Mouse (Mus musculus) natural killer cell, adult 2 months (primary cell): ENCODE results near the gene Otulin.

Experiments used
- DNase-seq, 2 experiments: peaks; one replicate each; pipeline ENCODE4 v3.0.0; 2022; ENCODE audit warnings: low spot score in 2 of 2

Otulin gene

DNA sequence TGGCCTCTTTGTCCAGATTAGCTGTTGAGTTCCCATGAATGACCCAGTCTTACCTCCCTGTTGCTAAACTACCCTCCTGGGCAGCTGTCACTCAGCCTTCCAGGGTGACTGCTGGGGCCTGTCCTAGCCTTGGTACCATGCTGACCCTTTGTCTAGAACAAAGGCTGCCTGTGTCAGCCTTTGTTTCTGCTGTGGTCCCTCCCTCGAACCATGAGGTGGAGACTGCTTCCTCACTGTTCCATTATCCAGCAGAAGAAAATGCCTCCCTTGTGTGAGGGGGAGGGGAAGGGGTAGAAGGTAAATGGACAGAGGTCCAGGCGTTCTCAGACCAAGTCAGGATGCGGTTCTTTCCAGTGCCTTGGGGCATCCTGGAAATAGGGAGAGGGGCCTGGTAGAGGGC lies 48.9 kb downstream of the Otulin start:
- DNase-seq, result no peak

DNA sequence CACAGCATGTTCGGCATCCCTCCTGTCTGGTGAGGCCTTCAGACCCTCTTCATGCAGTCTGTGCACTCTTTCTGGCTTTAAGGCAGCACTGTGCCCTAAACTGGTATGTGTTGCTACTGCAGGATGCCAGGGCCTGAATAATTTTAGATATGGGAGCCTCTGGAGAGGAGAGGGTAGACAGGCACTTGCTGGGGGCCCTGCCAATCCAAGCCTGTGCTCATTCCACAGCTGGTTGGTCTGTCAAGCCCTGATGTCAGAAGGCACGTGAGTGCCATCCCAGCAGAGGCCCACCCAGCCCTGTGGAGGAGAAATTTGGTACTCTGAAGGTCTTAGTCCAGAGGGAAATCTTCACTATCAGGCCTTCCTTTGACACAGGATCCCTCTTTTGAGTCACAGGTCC lies 49.7 kb downstream of the Otulin start:
- DNase-seq, result no peak

DNA sequence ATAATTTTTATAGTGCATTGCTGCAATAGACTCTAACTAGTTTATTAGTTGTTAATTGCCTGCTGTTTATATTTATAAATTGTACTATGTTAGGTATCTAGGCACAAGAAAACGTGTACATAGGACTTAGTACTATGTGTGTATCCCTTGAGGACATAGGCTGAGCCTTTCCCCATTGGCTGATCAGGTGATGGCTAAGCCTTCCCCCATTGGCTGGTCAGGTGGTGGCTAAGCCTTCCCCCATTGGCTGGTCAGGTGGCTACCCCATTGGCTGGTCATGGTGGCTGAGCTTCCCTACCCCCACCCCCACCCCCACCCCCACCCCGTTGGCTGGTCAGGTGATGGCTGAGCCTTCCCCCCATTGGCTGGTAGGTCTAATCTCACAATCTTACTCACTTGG lies 50.6 kb downstream of the Otulin start:
- DNase-seq, result no peak

DNA sequence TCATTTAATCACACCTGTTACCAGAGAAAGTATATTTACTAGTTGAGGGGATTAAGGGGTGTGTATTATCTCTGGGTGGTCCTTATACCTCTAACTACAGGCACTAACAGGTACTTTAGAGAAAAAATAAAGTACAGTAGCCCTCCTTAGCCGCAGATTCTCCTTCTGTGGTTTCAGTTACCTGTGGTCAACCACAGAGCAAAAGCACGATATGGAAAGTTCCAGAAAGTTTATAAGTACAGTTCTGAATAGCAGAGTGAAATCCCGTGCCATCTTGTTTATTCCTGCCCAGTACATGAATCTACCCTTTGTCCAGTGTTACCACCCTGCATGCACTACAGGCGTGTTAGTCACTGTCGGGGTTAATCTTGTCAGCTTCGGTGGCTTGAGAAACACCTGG lies 51.6 kb downstream of the Otulin start:
- DNase-seq, result no peak

DNA sequence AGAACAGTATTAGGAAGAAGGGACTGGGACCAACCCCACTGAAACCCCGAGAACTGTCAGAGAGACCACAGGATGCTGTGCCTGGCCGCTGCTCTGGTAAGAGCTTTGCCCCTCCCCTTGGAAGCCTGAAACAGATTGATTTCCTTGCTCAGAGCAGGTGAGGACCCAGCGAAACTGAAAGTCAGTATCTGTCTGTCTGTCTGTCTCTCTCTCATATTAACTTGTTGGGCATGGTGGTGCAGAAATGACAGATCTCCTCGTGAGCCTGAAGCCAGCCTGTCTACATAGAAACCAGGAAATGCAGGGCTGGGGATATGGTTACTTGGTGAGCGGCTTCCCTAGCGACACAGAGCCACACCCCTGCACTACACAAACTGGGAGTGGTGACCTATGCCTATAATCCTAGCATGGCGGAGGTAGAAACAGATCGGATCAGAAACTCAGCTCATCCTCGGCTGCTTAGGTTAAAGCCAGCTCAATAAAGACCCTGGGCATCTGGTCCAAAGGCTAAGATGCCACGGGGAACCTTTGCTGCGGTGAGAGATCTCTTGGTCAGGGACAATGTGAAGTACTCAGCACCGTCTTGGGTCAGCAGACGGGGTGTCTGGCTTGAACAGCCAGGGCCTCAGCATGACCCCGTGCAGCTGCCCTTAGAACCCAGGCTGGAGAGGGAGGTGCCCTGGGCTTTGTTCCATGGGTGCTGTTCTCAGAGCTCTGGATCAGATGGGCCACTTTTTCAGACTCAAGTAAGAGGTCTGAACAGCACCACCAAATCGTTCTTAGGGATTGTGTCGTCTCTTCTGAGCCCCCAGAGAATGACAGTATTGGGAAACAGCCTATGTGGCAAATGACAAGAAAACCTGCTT lies 52.3 kb downstream of the Otulin start:
- DNase-seq, result no peak

DNA sequence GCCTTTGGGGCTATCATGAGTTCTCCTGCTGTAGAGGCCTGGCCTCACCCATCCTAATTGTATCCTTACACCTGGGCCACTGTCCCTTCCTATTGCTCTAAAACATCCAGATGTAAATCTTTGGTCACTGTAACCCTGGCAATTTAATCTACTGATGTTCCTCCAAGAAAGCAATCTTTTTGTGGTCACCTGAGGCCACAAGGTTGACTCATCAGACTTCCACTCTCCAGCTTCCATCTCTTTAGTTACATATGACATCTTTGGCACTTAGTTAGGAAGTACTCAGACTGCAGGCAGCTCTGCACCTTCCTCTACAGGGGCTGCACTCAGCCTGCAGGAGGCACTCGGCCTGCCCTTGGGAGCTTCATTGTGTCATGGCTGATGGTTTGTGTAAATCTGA lies 53.6 kb downstream of the Otulin start:
- DNase-seq, result no peak

DNA sequence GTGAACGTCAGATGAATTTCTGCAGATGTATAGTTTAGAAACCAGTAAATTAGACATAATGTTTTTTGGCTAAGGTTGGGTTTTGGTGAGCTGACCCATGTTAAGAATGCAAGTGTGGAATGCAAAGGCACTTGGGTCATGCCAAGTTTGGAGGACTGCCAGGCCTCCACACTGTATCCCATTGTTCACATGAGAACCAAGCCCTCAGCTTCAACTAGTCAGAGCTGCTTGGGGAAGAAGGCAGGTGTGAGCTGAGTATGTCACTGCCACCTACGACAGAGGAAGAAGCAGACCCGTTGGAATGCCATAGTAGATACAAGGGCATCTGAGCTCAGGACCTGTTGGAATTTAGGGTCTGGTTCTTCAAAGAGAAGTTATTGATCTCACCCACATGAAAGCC lies 54.6 kb downstream of the Otulin start:
- DNase-seq, result no peak

DNA sequence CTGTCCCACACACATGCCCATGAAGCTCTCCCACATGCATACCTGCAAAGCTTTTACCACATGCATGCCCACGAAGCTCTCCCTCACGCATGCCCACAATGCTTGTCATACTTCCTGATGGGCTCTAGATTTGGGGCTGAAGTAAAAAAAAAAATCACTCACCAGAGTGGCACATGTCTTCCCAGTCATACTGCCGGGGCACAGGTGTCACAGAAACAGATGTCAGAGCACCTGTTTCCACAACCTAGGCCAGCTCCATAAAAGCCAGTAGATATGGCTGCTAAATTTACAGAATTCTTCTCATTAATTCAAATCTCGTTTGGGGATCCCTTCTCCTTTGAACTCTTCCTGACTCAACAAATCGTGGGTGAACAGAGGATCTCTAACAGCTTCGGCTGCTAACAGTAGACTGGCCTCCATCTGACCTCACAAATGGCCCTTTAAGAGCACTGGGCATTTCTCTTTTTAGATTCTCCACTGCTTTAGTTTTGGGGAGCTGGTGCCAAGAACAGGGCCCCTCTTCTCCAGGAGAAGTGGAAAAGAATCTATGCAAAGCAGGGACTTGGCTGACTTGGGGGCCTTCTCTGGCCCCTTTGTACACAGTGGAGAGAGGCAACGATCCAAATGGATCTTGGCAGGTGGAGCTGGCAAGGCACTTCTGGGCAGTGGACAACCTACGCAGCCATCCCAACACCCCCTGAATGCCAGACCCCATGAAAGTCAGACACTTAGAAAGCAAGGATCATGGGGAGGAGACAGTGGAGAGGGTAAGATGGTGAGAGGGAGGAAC lies 55.3 kb downstream of the Otulin start:
- DNase-seq, result no peak

DNA sequence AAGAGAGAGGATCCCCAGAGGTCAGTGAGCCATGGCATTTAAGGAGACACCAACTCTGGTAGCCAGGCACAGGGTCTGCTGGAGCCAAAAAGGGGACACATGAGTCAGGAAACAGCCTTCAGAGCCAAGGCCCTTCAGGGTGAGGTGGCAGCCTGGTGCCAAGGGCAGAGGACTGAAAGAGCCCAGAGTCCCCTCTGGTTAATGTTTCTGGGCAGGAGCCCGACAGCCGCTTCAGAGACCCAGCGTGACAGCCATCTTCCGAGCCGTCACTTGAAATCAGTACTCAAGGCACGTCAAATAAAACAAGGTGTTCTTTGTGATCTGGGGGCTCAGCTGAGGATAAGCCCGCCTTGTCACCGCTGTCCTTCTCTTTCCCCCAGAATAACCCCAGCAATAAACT lies 59.3 kb downstream of the Otulin start:
- no peak for DNase-seq

DNA sequence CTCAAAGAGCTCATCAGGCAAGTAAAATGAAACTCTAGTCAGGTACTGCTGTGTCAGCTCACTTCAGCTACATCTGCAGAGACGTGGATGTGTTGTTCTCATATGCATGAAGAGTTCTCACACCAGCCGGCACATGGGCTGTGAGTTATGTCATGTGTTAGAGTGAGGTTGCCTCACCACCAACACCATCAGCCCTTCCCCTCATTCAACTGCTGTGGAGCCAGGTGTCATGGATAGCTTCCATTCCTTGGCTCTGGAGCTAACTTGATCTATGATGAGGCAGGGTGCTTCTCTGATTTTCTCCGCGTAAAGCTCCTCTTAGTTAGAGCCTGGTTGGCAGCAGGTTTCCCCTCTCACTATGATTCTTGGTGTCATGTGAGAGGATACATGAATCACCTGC lies 60.1 kb downstream of the Otulin start:
- no peak for DNase-seq

DNA sequence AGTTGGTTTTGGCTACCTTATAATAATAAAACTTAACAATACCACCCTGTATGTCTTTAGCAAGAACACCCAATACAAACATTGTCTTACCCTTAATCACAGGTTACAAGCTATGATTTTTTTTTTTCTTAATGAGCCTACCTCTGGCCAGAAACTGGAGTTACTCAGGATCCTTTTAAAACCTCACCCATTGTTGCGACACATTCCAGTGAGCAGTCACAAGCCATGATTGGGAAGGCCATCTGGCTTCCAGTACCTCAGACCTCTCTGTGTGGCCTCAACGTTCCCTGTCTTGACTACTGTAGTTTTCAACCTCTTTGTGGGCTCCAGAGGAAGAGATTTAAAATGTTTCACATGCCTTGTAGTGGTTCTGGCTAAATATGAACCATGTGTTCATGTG lies 60.6 kb downstream of the Otulin start:
- DNase-seq, result no peak

DNA sequence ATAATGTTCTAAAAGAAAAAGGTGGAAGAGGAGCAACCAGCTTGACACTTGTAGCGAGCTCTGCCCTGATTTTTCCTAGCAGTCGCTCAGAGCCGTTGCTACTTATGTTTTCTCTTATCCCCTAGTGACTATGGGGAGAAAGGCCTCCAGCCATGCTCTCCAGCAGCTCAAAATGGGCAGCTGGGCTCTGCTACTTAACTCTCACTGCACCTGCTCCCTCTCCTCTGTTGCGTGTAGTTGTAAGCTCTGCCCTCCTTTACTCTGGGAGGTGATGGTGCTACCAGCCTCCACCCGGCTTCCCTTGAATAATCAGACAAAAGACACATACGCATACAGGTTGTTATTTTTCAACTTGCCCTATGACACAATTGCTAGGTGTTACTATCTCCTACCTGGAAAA lies 62.1 kb downstream of the Otulin start:
- DNase-seq, result no peak

DNA sequence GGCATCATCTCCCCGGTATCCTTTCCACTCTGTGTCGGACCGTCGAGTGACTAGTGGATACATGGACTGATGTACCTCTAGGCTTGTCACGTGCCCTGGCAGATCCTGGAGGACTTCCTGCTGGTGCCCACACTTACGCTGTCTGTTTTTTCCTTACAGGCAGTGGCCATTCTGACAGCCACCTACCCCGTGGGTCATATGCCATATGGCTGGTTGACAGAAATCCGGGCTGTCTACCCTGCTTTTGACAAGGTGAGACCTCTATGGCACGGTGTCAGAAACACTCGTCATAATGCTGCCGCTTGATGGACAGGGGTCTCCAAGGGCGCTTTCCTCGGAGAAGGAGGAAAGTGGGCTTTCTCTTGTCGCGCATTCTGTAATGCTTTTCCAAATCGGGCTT lies 63.1 kb downstream of the Otulin start:
- DNase-seq, result no peak

DNA sequence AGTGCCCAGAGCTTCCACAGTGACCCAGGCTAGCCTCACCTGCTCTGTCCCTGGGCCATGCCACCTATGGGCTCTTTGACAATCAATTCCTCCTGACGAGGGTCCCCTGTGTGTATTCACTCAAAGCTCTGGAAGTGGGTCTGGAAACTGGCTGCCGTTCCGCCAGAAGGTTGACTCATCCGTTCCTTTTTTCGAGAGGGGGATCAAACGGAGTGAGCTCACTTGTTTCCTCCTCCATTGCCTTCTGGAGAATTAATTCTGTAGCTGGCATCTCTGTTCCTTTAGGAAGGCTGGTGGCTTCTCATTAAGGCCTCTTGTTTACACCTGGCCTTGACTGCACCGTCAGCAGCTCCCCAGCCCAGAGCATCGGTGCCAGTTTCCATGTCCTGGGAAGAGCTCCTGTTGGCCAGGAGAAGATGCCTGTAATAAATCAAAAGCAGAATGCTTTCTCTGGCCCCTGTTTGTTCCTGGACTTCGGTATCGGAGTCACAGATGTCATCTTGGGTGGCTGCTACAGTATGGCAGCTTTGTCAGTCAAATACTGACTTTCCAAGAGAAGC lies 64.8 kb downstream of the Otulin start:
- no peak for DNase-seq

DNA sequence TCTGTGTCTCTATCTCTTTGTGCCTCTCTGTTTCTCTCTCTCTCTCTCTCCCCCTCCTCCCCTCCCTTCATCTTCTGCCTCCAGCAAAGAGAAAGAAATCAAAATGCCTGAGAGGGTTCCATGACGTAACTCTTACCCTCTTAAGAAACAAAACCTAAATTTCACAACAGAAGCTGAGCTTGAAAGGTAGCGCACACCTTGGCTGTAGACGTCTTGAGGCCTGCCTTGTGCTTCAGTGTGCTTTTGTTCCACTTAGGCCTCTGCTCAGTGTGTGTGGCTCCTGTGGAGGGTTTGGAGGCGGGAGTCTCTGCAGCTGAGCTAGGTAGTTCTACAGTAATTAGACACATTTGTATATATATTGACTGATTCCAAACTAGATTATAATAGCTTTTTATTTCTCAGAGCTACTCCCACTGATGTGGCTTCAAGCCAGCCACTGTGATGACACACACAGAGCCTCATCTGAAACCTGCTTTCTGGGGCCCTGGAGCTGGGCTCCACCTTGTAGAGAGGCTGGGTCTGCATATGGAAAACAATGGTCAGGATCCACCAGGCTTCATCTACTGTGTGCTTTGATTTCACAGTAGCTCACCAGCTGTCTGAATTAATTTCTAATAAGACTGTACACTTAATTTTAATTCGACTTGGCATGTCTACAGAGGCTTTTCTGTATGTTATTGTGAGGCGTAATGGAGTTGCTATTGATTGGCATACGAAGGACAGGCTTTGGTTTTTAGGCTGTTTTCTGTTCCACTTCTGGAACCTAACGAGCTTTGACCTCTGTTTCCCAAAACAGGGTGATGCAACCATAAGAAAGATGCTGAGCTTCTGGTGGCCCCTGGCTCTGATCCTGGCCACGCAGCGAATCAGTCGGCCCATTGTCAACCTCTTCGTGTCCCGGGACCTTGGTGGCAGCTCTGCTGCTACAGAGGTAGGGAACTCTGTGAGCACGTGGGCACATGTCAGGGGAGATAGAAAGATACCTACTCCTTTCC lies 66.1 kb downstream of the Otulin start:
- DNase-seq, result no peak

DNA sequence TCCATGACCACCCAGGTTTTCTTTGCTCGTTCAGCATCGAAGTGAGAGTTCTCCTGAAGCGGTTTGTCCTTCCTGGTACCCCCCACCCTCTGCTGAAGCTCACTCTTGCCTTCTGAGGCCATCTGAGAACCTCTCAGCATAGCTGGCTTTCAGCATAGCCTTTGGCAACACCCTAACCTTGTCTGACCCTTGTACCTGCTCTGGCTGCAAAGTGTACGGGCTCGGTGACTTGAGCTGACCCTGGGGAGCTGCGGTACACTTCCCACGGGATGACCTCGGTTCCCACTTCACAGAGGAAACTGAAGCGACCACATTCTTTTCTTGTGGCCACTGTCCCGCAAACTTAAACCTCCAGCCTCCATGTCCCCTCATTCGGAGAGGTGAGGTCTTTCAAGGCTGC lies 70.2 kb downstream of the Otulin start:
- no peak for DNase-seq

DNA sequence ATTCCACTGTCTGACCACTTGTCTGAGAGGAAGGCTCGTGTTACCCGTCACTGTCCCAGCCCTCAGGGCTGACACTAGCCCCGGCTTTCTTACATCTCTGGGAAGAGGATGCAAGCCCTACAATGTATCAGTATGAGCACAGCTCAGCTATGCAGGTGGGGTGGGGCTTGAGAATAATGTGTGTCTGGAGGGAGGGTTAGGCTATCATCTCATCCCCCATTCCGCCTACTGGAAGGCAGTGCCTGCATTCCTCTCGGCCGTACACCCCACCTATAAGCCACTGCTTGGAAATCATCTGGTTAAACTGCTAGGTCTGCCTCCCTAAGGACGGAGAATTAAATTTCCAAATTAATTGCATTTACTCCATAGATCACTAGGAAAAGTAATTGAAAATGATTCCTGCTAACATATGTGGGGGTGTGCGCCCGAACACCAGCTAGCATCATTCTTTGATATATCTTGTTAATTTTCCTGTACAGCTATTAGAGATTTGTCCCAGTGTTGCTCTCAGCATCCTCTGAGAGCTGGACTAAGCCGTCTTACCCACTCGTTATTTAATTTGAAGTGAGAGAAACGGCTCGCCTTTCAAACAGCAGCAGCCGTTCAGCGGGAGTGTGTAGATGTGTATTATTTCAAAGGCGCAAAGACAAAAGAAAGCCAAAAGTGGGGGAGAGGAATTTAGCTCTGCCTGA lies 71.9 kb downstream of the Otulin start:
- no peak for DNase-seq

DNA sequence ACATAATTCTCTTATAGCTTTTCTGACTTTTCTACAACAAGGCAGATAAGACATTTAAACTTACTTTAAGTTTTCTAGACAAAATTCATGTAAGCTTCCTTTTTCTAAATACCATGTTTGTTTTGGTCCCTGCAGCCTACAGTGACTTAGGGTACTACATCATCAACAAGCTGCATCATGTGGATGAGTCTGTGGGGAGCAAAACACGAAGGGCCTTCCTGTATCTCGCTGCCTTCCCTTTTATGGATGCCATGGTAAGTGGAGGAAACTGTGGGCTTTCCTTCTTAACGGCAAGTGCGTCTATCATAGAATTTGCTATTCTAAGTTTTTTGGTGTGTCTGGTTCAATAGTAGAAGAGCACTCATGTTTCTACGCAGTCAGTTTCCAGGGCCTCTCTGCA lies 76.9 kb downstream of the Otulin start:
- DNase-seq, result no peak

DNA sequence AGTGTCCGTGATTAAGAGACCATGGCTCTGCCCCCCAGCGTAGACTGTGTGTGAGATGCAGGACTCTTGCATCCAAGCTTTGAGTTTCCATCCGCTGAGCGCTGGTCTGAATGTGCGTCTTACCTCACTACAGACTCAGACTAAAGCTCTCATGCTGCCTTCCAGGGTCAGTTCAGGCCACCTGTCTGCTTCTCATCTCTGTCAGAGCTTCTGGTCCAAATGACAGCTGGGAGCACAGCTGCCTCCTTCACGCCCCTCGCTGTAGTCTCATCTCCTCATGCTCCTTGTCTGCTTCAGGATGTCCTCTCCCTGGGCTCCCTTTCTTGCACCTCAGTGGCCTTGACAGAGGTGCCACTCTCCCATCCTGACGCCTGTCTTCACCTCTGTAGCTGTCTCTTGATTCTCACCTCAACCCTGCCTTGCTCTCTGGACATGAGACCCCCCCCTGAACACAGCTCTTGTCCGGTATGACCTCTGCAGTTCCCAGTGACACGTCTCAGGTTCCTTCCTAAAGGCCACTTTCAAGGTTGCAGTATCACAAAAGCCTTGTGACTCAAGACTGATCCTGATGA lies 78.3 kb downstream of the Otulin start:
- DNase-seq, result no peak
